Mouse (Mus musculus) lung, postnatal 0 days (tissue): ENCODE measurements around the gene Gapdh. TPM values are rescaled to one million over a fixed set of nuclear protein-coding genes. Genes with fewer than 3 reads are reported as not detected.

Source experiments
- ATAC-seq: fragments of 200-750 bp; cut with Nextera tagmentation; 2 replicates; pipeline ENCODE4 v1.8.0; 2017; ENCODE audit warnings: moderate library complexity
- DNase-seq: peaks from one replicate; pipeline ENCODE4 v3.0.0-alpha.2; 2016; ENCODE audit warnings: low spot score
- H3K27ac ChIP-seq: fragments of 300-500 bp; sonication (generic); 2 replicates; pipeline ENCODE4 v1.5.1; 2014; ENCODE audit warnings: antibody characterized with exemption, mild to moderate bottlenecking, low read length, mixed read lengths
- H3K27me3 ChIP-seq: fragments of 300-500 bp; sonication (generic); replicated peaks from 2 replicates; pipeline ENCODE4 v1.6.1; 2014; ENCODE audit warnings: low read length, mixed read lengths; ENCODE audit not compliant: insufficient read depth
- H3K36me3 ChIP-seq: fragments of 300-500 bp; sonication (generic); 2 replicates; pipeline ENCODE4 v1.6.1; 2014; ENCODE audit warnings: low read length, mixed read lengths; ENCODE audit not compliant: insufficient read depth
- H3K4me1 ChIP-seq: fragments of 300-500 bp; sonication (generic); 2 replicates; pipeline ENCODE4 v1.6.1; 2014; ENCODE audit warnings: antibody characterized with exemption, low read depth, low read length, mixed read lengths; ENCODE audit not compliant: insufficient read depth
- H3K4me2 ChIP-seq: fragments of 300-500 bp; sonication (generic); replicated peaks from 2 replicates; pipeline ENCODE4 v1.6.1; 2014; ENCODE audit warnings: low read depth, mild to moderate bottlenecking, low read length, moderate library complexity, mixed read lengths
- H3K4me3 ChIP-seq: fragments of 300-500 bp; sonication (generic); 2 replicates; pipeline ENCODE4 v1.5.1; 2014; ENCODE audit warnings: low read depth, low read length
- H3K9ac ChIP-seq: fragments of 300-500 bp; sonication (generic); replicated peaks from 2 replicates; pipeline ENCODE4 v1.6.1; 2014; ENCODE audit warnings: low read depth, mild to moderate bottlenecking
- H3K9me3 ChIP-seq: fragments of 300-500 bp; sonication (generic); 2 replicates; pipeline ENCODE4 v1.6.1; 2016; ENCODE audit warnings: low read length, mixed read lengths
- CTCF ChIP-seq: IDR thresholded peaks from 2 replicates; pipeline ENCODE4 v1.5.1; 2016; ENCODE audit warnings: antibody characterized with exemption, mild to moderate bottlenecking
- EP300 ChIP-seq: IDR thresholded peaks from 2 replicates; pipeline ENCODE4 v1.6.1; 2016; ENCODE audit warnings: antibody characterized with exemption, mild to moderate bottlenecking, control low read depth
- WGBS: fragments of 180-500 bp; shearing (Covaris S2); extraction: QIAGEN DNeasy Blood & Tissue Kit; methylation state at CpG from one replicate; pipeline ENCODE4 v1.1.7; 2014; 5-methylcytosine and 5-hydroxymethylcytosine counted together
- polyA plus RNA-seq: library from polyadenylated mRNA; unstranded; fragments of >200 nt; fragmentation: Nextera tagmentation; extraction: Ambion mirVana; gene quantifications from 2 replicates; pipeline ENCODE4 v1.2.1, GENCODE M21; 2015

Gene Gapdh
- polyA plus RNA-seq, 1 experiment from 2014 or later: 429 TPM

- H3K4me2 ChIP-seq: no peak overlapping the region
- 82% methylated on average over 7 of the region's 7 CpGs for WGBS
- H3K27ac ChIP-seq: no peak overlapping the region
- DNase-seq (no peak), ATAC-seq (no peak)
- no peaks in the 10 kb centered on the region for H3K27me3 ChIP-seq
- no peaks in the 10 kb centered on the region for H3K4me1 ChIP-seq
- H3K9ac ChIP-seq: no peak overlapping the region
- no peak for TF ChIP-seq CTCF
- no peak for TF ChIP-seq EP300
- H3K36me3 ChIP-seq: peaks cover 7% of the 10 kb centered on the region; the same call in 1 of the 2 replicates
- H3K9me3 ChIP-seq: no peaks in the 10 kb centered on the region
- no peak overlapping the region for H3K4me3 ChIP-seq
These were observed 7.0 kb upstream of the Gapdh start for GRCm38 (mm10) chr6:125173256-125173655.

GRCm38 (mm10) chr6:125172474-125172873 is 6.2 kb upstream of the Gapdh start:
- Histone ChIP-seq H3K4me2 (no peak overlapping the region), H3K27ac (no peak overlapping the region), H3K36me3 (peaks cover 7% of the 10 kb centered on the region; the same call in 1 of the 2 replicates), H3K27me3 (no peaks in the 10 kb centered on the region), H3K4me3 (no peak overlapping the region), H3K9me3 (no peaks in the 10 kb centered on the region), H3K4me1 (no peaks in the 10 kb centered on the region), H3K9ac (no peak overlapping the region)
- ATAC-seq: no peak
- no peak for DNase-seq
- 40% methylated on average over 2 of the region's 2 CpGs for WGBS
- TF ChIP-seq EP300 (no peak), CTCF (no peak)

- H3K9me3 ChIP-seq: no peaks in the 10 kb centered on the region
- no peaks in the 10 kb centered on the region; the same call in 1 of the 2 replicates for H3K36me3 ChIP-seq
- peak overlapping the region; percentile 43; the same call in 1 of the 2 replicates for H3K27ac ChIP-seq
- TF ChIP-seq CTCF (peak; percentile 60), EP300 (0 out of 2 replicates have a peak, but pooled peaks have one; percentile 8)
- no peaks in the 10 kb centered on the region for H3K27me3 ChIP-seq
- peak; percentile 12 for ATAC-seq
- 61% methylated on average over 6 of the region's 6 CpGs for WGBS
- H3K9ac ChIP-seq: no peak overlapping the region
- DNase-seq: peak; percentile 79
- no peak overlapping the region for H3K4me3 ChIP-seq
- H3K4me1 ChIP-seq: no peaks in the 10 kb centered on the region
- H3K4me2 ChIP-seq: no peak overlapping the region
These were observed 3.9 kb upstream of the Gapdh start for GRCm38 (mm10) chr6:125170194-125170593.

GRCm38 (mm10) chr6:125168086-125168485 is 1.8 kb upstream of the Gapdh start:
- TF ChIP-seq CTCF (no peak), EP300 (no peak)
- H3K27ac ChIP-seq: no peak overlapping the region
- H3K9me3 ChIP-seq: no peaks in the 10 kb centered on the region
- peaks cover 7% of the 10 kb centered on the region; the same call in 1 of the 2 replicates for H3K4me1 ChIP-seq
- DNase-seq: no peak
- ATAC-seq: no peak
- no peaks in the 10 kb centered on the region; the same call in 1 of the 2 replicates for H3K36me3 ChIP-seq
- no peak overlapping the region for H3K4me2 ChIP-seq
- H3K9ac ChIP-seq: no peak overlapping the region
- 87% methylated on average over 14 of the region's 14 CpGs for WGBS
- H3K27me3 ChIP-seq: no peaks in the 10 kb centered on the region
- no peak overlapping the region for H3K4me3 ChIP-seq

GRCm38 (mm10) chr6:125166861-125167650 is 789 bp upstream of the Gapdh start:
- Histone ChIP-seq H3K9ac (no peak overlapping the region), H3K36me3 (no peaks in the 10 kb centered on the region), H3K4me3 (peak overlapping the region; percentile 73; the same call in 1 of the 2 replicates), H3K4me1 (peaks cover 7% of the 10 kb centered on the region; the same call in 1 of the 2 replicates), H3K27me3 (no peaks in the 10 kb centered on the region), H3K4me2 (peak overlapping the region; percentile 97), H3K9me3 (no peaks in the 10 kb centered on the region), H3K27ac (peak overlapping the region; percentile 90)
- WGBS: 24% methylated on average over 9 of the region's 10 CpGs
- no peak for ATAC-seq
- peak; percentile 43 for DNase-seq
- TF ChIP-seq CTCF (no peak), EP300 (no peak)

- peak overlapping the region; percentile 62 for H3K9ac ChIP-seq
- H3K4me1 ChIP-seq: peaks cover 7% of the 10 kb centered on the region; the same call in 1 of the 2 replicates
- no peaks in the 10 kb centered on the region for H3K9me3 ChIP-seq
- peak overlapping the region; percentile 90 for H3K27ac ChIP-seq
- no peaks in the 10 kb centered on the region for H3K27me3 ChIP-seq
- ATAC-seq (peak; percentile 88), DNase-seq (peak; percentile 98)
- H3K4me3 ChIP-seq: peak overlapping the region; percentile 73
- H3K36me3 ChIP-seq: 0 out of 2 replicates have a peak, but pooled peaks cover 6% of the 10 kb centered on the region
- WGBS: 3% methylated on average over 35 of the region's 36 CpGs
- TF ChIP-seq CTCF (no peak), EP300 (no peak)
- H3K4me2 ChIP-seq: peak overlapping the region; percentile 97
These were observed 857 bp downstream of the Gapdh start for GRCm38 (mm10) chr6:125165328-125165891.
